Mouse (Mus musculus): ENCODE measurements at regions not wholly inside any gene's neighbourhood (a gene's known extent, or its start where the extent isn't known, plus 50 kb on each side); places are given as distances from the start of the nearest gene placed in this dataset.
A peak's percentile ranks its signal among the peaks of the same experiment; 100 is the strongest.

- DNase-seq (ENCODE audit: extremely low spot score in 1 of 2, low spot score in 1 of 2), result no peak
Observed at GRCm38 (mm10) chr15:96521125-96521455, 60.4 kb upstream of the Scaf11 start.

- DNase-seq (ENCODE audit: extremely low spot score in 1 of 2, low spot score in 1 of 2), result peak in 1 of 2 experiments; percentile 59
Observed at GRCm38 (mm10) chr15:96520412-96521124, 59.9 kb upstream of the Scaf11 start.

DNA sequence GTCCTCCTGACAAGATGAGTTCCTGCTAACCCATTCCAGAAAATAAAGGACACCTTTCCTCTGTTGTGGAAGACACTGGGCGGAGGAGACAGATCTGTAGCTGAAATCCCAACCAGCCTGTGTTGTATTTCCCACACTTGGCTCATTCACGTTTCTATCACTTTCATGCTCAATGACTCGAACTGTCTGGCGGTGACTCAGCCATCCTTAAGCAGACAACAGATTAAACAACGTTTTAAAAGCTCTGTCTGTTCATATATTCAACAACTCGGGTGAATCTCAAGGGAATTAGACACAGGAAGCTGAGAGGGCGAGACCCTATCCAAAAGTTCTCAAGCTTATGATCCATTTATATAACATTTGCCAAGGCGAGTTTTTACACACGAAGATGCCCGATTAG lies 57.5 kb upstream of the Scaf11 start:
- peak in 1 of 2 experiments; percentile 43 for DNase-seq (ENCODE audit: extremely low spot score in 1 of 2, low spot score in 1 of 2)

DNA sequence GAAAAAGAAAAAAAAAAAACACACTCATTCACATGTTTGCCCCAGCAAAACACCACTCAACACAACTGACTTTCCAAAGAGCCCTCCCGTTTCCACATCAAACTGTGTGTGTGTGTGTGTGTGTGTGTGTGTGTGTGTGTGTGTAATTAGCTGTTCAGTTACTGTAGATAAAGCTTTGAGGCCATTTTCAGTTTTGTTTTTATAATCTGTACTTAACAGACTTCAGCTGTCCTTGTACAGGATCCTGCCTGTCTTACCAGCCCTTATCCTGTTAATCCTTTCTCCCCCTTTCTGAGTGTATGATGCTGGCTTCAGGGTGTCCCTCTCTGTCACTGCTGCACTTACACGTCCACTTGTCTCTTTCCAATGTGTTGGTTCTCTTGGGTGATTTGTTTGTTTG lies 55.0 kb upstream of the Scaf11 start:
- DNase-seq (ENCODE audit: extremely low spot score in 1 of 2, low spot score in 1 of 2), result no peak

DNA sequence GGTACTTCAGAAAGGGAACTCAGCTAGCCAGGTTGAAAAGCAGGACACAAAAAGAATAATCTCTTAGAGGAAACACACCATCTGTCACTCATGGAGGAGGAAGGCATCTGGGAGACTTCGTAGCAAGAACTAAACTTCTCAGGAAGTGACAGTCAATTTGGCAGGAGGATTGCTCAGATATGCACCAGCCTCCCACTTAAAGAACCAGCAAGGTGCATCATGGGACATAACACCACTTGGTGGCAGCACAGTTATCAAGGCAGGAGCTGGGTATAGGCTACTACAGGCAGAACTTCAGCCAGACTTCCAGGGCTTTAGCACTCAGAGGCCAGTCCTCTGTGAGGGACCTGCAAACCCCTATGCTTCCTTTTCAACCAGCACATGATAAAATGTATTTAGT lies 52.0 kb upstream of the Scaf11 start:
- DNase-seq (ENCODE audit: extremely low spot score in 1 of 2, low spot score in 1 of 2), result peak; percentile 15 to 53

Data from frontal cortex, adult 2 months (tissue).